Mouse (Mus musculus): ENCODE data around the gene Oard1. TPM values are rescaled to one million over a fixed set of nuclear protein-coding genes. Genes with fewer than 3 reads are reported as not detected.

The Oard1 gene
- total and polyA plus RNA-seq, 3 experiments = 30.6 to 59.4 (median 32.6) TPM

DNA sequence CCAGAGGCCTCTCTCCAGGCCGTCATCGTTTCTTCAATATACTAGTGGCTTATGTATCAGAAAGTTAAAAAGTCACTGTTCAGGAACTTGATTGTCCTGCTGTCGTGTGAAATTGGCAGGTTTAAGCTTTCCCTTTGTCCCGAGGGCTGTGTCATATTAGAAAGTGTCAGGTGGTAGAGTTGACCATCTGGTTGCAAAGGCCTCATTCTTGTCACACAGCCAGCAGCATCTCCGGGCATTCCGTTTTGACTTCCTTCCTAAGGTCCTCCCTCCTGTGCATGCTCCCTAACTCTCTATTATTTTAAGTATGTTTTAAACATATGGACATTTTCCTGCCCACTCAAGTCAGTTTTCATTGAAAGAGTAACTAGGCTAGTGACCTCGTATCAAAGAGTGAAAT lies 6.2 kb downstream of the Oard1 start:
- Histone ChIP-seq H3K27ac (ENCODE audit: insufficient read depth, low read depth) (no peak overlapping the region), H3K36me3 (replicated peaks in 1 of 2; ENCODE audit: control insufficient read depth in 1 of 2, insufficient read depth in 1 of 2, low read length in 1 of 2) (peaks cover 40 to 79% of the 10 kb centered on the region in 2 experiments), H3K27me3 (replicated peaks) (no peaks in the 10 kb centered on the region), H3K9me3 (replicated peaks; ENCODE audit: low read length) (no peaks in the 10 kb centered on the region), H3K4me2 (ENCODE audit: insufficient read depth, low read depth, poor library complexity, severe bottlenecking) (no peak overlapping the region), H3K9ac (ENCODE audit: insufficient read depth, low read depth) (no peak overlapping the region), H3K79me2 (replicated peaks; ENCODE audit: control insufficient read depth, extremely low read depth, insufficient read depth, poor library complexity, severe bottlenecking) (peaks cover 12% of the 10 kb centered on the region; the same call in 1 of the 2 replicates), H3K4me1 (ENCODE audit: control insufficient read depth in 1 of 2, insufficient read depth in 2 of 2) (peaks cover 3 to 26% of the 10 kb centered on the region in 2 experiments; a peak in 2 of 4 replicates), H3K4me3 (replicated peaks in 1 of 3; ENCODE audit: low read depth in 2 of 3, low read length in 2 of 3, poor library complexity in 1 of 3) (no peak overlapping the region)
- no peak for DNase-seq (ENCODE audit: extremely low read depth)
- TF ChIP-seq UBTF (IDR thresholded peaks at IDR 0.05; ENCODE audit: low read depth, low read length) (no peak), USF2 (conservative IDR thresholded peaks at IDR 0.05; ENCODE audit: low read depth, low read length) (no peak), CHD2 (IDR thresholded peaks at IDR 0.05; ENCODE audit: low read length) (no peak), POLR2A (IDR thresholded peaks at IDR 0.05; ENCODE audit: low read depth, low read length) (no peak), CTCF (conservative IDR thresholded peaks at IDR 0.05 in 1 of 2, IDR thresholded peaks at IDR 0.05 in 1 of 2; ENCODE audit: low read depth in 2 of 2, low read length in 2 of 2) (no peak), ZKSCAN1 (IDR thresholded peaks at IDR 0.05; ENCODE audit: borderline replicate concordance, low read depth, low read length) (no peak), ELF1 (IDR thresholded peaks at IDR 0.05; ENCODE audit: low read depth, low read length) (no peak), ZMIZ1 (IDR thresholded peaks at IDR 0.05; ENCODE audit: low read depth, low read length) (no peak), MEF2A (IDR thresholded peaks at IDR 0.05; ENCODE audit: borderline replicate concordance, low read depth, low read length) (no peak), SIN3A (IDR thresholded peaks at IDR 0.05; ENCODE audit: low read length) (no peak), TBP (conservative IDR thresholded peaks at IDR 0.05; ENCODE audit: low read depth, low read length) (no peak), PAX5 (IDR thresholded peaks at IDR 0.05; ENCODE audit: low read length) (no peak), E2F4 (IDR thresholded peaks at IDR 0.05; ENCODE audit: insufficient replicate concordance, low read depth, low read length) (no peak), JUN (IDR thresholded peaks at IDR 0.05; ENCODE audit: insufficient read depth, low read depth, low read length) (no peak), NELFE (IDR thresholded peaks at IDR 0.05; ENCODE audit: low read depth, low read length) (no peak), CHD1 (IDR thresholded peaks at IDR 0.05; ENCODE audit: low read depth, low read length) (no peak), SMC3 (IDR thresholded peaks at IDR 0.05; ENCODE audit: low read depth, low read length) (no peak)
- in situ Hi-C loops (cut with MboI; ENCODE audit: low pct_ligation_motif_present, low pct_unique_long_range_greater_than_20kb, low sequenced_read_pairs) (no loop called here), dilution Hi-C loops (cut with MboI; ENCODE audit: extremely low pct_ligation_motif_present, extremely low pct_unique_long_range_greater_than_20kb, low sequenced_read_pairs) (no loop called here)

DNA sequence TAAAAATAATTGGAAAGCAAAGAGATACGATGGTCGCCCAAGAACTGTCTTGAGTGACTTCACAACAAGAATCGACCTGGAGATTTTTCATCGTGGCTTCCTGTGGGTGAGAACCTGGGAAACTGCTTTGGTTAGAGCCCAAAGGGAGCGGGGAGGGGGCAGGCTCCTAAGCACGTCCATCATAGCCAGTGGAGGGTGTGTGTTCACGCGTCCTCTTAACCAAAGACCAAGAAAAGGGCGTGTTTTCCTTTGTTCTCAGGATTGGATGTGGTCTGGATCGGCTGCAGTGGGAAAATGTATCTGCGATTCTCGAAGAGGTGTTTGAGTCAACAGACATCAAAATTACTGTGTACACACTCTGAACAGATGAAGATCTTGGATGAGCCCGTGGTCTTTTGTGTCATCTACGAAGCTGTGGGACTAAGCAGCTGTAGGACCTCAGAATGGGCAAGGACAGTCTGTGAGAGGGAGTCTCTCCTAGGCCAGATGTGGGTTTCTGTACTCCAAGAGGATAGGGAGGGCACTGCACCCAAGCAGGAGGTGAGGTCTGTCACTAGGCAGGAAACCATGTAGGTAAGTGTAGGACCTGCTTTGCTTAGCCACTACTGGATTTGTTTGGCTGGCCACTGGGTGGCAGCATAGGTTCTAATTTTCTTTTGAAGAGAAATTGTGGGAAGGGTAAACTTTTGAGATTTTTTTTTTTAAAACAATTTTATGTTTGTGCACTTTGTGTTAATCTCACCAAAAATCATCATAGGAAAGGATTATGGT lies 6.8 kb downstream of the Oard1 start:
- peak; percentile 68 for TF ChIP-seq RAD21 (IDR thresholded peaks at IDR 0.05; ENCODE audit: low read depth, low read length)
- TF ChIP-seq ZNF384 (IDR thresholded peaks at IDR 0.05; ENCODE audit: low read depth, low read length) = peak; percentile 60
- TF ChIP-seq CTCF (conservative IDR thresholded peaks at IDR 0.05 in 1 of 2, IDR thresholded peaks at IDR 0.05 in 1 of 2; ENCODE audit: low read depth in 2 of 2, low read length in 2 of 2) = peak; percentile 45 to 77; a peak in 3 of 4 replicates
- TF ChIP-seq SMC3 (IDR thresholded peaks at IDR 0.05; ENCODE audit: low read depth, low read length) = peak; percentile 50
- TF ChIP-seq USF2 (conservative IDR thresholded peaks at IDR 0.05; ENCODE audit: low read depth, low read length) = no peak
- no peak overlapping the region for H3K4me2 ChIP-seq (ENCODE audit: insufficient read depth, low read depth, poor library complexity, severe bottlenecking)
- peaks cover 6% of the 10 kb centered on the region; the same call in 1 of the 2 replicates for H3K79me2 ChIP-seq (replicated peaks; ENCODE audit: control insufficient read depth, extremely low read depth, insufficient read depth, poor library complexity, severe bottlenecking)
- in situ Hi-C loops (cut with MboI; ENCODE audit: low pct_ligation_motif_present, low pct_unique_long_range_greater_than_20kb, low sequenced_read_pairs) (no loop called here), dilution Hi-C loops (cut with MboI; ENCODE audit: extremely low pct_ligation_motif_present, extremely low pct_unique_long_range_greater_than_20kb, low sequenced_read_pairs) (no loop called here)
- no peaks in the 10 kb centered on the region for H3K27me3 ChIP-seq (replicated peaks)
- DNase-seq (ENCODE audit: extremely low read depth) = peak; percentile 66
- no peak overlapping the region for H3K27ac ChIP-seq (ENCODE audit: insufficient read depth, low read depth)
- H3K9me3 ChIP-seq (replicated peaks; ENCODE audit: low read length) = no peaks in the 10 kb centered on the region
- no peak overlapping the region for H3K9ac ChIP-seq (ENCODE audit: insufficient read depth, low read depth)
- peaks cover 3 to 22% of the 10 kb centered on the region in 2 experiments; a peak in 2 of 4 replicates for H3K4me1 ChIP-seq (ENCODE audit: control insufficient read depth in 1 of 2, insufficient read depth in 2 of 2)
- H3K4me3 ChIP-seq (replicated peaks in 1 of 3; ENCODE audit: low read depth in 2 of 3, low read length in 2 of 3, poor library complexity in 1 of 3) = no peak overlapping the region
- peaks cover 40 to 85% of the 10 kb centered on the region in 2 experiments for H3K36me3 ChIP-seq (replicated peaks in 1 of 2; ENCODE audit: control insufficient read depth in 1 of 2, insufficient read depth in 1 of 2, low read length in 1 of 2)

All from CH12.LX (cell line).